Mouse (Mus musculus) left cerebral cortex, postnatal 25 days (tissue): ENCODE measurements around the gene Col5a1. TPM values are rescaled to one million over a fixed set of nuclear protein-coding genes. Genes with fewer than 3 reads are reported as not detected.

Experiments used
- DNase-seq, 2 experiments: peaks; one replicate each; pipeline ENCODE4 v3.0.0; 2022; ENCODE audit warnings: low spot score in 2 of 2, mixed read lengths in 1 of 2
- intact Hi-C: fragments of 180-260 bp; cut with DNase I; formaldehyde crosslinking; loops from one replicate; pipeline ENCODE4 v1.15.1; 2025
- total RNA-seq, 2 experiments: library from RNA; stranded (reverse); gene quantifications; 2 replicates each; pipeline ENCODE4 v1.2.3; 2021

The Col5a1 gene
- total RNA-seq, 2 experiments from 2014 or later = 6.9 to 7.0 TPM

DNA sequence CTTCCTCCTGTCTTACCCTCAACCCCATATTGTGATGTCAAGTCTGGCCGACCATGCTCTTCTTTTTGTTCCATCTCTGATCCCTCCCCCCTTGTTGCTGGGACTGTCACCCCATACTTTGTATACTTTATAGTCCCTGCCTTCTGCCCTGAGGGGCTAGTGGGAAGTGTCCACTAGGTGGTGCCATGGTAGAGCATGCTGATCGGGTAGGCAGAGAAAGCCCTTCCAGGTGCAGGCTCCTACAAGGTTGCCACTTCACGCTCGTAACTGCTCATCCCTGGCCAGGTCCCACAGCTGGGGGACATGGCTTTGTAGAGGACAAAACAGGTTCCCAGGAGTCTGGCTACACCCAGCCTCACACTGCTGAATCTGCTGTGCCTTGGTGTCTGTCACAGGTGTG is 29.5 kb downstream of the Col5a1 start:
- peak in 1 of 2 experiments; percentile 36 for DNase-seq
- intact Hi-C loops = loop anchor here (5.0 kb wide), 1 partner anchor 143 kb away; no protein-coding TSS in a partner anchor

DNA sequence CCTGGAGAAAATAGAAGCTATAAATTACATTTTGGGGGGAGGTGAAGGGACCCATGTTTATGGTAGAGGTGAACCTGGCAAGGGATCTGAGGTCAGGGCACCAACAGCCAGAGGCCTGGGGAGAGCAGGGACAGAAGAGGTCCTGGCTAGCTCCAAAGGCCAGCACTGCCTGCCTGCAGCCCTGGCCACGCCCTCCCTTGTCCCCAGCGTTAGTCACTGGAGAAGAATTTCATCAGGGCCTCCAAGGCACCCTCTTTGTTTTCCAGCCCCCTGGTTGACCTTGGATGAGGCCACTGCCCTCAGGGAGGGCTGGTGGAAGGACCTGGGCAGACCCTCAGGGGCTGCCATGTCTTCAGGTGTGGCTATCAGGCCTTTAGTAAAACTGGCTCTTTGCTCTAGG is 30.1 kb downstream of the Col5a1 start:
- intact Hi-C loops = loop anchor here (5.0 kb wide), 1 partner anchor 144 kb away; no protein-coding TSS in a partner anchor
- DNase-seq = no peak

DNA sequence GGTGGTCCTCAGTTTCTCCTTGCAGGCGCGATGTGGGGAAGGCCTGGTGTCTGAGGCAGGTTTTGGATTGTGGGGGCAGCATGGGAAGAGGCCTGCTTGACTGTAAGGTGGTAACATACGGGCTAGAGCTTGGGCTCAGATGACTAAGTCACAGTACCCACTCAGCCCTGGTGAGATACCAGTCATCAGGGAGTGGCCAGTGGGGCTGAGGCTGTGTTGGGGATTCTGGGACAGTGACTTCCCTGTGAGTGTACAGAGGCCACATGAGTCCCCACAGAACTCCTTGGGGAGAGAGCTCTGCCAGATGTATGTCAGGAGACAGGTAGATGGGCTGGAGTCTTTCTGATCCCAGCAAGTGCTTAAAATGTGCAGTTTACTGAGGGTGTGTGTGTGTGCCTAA is 31.0 kb downstream of the Col5a1 start:
- DNase-seq = peak in 1 of 2 experiments; percentile 17
- intact Hi-C loops = loop anchor here (5.0 kb wide), 1 partner anchor 145 kb away; no protein-coding TSS in a partner anchor

DNA sequence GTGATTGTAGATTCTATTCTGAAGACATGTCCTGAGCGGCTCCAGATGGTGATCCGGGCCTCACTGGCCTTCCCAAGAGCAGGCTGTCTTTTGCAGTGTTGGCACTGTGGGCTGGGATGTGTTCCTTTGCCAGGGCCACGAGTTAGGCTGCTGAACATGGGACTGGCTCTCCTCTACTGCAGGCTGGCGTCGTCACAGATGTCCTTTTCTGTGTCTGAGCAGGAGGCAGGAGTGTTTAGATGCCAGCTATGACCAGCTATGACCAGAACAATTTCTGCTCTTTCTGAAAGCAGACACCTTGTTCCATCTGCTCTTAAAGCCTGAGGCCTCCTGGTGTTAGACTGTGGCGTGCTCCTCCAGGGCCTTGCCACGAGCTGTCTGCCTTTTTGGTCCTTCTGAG is 31.9 kb downstream of the Col5a1 start:
- DNase-seq = peak in 1 of 2 experiments; percentile 12
- intact Hi-C loops = loop anchor here (5.0 kb wide), 1 partner anchor 146 kb away; no protein-coding TSS in a partner anchor

DNA sequence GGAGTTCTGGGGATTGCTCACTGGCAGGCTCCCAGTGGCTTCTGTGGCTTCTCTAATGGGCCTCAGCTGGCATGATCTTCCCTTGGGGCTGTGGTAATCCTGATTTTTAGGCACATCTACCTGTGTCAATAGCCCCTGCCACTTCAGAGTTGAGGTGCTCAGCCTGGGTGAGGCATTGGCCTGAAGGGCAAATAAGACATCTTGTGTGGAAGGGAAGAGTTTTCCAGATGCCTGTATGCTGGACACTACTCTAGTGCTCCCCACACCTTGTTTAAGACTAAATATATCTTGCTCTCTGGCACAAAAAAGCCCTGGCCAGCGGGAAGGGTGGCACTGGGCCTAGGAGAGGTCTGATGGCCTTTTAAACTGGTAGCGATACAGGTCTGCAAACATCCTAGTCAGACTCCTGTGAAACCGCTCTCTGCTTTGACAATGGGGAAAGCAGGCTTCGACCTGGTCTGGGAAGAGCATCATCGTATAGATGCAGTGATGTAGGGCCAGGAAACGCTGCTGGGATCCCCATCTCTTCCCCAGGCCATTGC is 33.2 kb downstream of the Col5a1 start:
- DNase-seq = no peak
- intact Hi-C loops = loop anchor here (5.0 kb wide), 1 partner anchor 147 kb away; no protein-coding TSS in a partner anchor

DNA sequence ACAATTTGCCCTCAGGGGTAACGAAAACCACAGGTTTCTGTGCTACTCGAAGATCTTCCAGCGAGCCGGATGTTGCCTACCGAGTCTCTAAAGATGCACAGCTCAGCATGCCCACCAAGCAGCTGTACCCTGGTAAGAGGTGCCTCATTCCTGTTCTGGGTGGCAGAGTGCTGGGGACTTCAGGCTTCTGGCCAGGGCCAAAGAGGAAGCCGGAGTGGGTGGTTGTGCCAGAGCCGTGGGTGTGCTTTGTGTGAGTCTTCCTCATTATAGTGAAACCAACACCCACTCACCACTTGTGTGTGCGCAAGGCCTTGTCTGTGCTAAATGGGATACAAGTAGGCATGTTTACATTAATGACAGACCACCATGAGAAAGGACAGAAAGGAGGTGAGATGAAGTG is 35.8 kb downstream of the Col5a1 start:
- intact Hi-C loops = no loop called here
- DNase-seq = peak; percentile 24 to 57

DNA sequence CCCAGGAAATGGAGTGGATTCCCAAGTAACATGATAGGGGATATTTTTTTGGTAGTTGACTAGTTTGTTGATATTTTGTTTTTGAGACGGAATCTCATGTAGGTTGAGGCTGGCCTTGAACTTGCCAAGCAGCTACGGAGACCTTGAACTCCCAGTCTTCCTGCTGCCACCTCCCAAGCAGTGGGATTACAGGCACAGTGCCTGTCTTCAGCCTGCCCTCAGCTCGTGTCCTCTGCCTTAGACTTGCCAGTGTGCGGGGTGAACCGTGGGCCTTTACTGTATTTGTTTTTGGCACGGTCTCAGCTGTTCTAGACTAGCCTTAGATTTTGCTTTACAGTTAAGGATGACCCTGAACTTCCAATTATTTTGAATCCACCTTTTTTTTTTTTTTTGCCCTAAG is 37.5 kb downstream of the Col5a1 start:
- no peak for DNase-seq
- intact Hi-C loops = no loop called here

DNA sequence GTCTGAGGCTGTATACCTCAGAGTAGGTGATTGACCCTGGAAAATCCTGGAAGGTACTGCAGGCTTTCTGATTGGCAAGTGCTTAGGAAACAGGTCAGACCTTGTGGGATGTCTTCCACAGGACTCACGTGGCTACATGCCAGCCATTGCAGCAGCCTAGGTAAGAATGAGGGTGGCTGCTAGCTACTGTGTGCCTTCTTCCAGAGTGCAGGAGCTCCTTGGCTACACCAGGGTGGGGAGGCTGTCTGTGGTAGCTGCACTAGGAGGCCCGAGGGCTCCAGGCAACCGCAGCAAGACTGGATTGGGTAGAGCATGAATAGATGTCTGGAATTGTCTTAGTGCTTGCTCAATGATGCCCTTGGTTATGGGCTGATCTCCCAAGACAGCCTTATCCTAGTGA is 38.2 kb downstream of the Col5a1 start:
- intact Hi-C loops = no loop called here
- DNase-seq = no peak

DNA sequence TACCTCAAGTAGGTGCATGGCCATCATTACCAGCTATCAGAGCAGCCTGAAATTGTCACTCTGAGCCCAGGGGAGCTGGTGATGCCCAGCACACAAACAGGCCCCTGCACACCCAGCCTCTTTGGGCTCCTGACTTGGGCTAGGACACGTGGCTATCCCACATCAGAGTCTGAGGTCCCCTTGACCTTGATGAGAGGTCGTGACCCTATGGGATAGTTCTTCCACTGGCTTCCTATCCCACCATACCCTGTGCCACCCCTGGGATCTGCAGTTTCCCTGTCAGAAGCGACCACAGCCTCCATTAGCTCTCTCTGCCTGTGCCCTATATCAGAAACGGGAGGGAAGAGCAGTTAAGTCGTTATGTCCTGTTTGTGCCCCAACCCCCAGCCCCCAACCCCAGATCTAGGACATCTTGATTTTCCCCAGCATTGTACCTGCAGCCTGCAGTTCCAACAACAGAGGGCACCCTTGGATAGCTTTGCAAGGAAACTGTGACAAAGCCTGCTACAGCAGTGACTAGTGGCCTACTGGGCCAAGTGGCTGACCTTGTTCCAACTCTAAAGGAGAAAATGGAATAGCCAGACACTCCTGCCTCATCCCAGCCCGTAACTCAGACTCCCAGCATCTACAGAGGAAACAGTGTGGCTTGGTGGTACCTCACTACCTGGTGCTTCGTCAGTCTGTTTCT is 40.4 kb downstream of the Col5a1 start:
- intact Hi-C loops = loop anchor here (2.0 to 5.0 kb wide), 3 partner anchors 42 to 494 kb away; no protein-coding TSS in a partner anchor
- DNase-seq = peak; percentile 70 to 79

DNA sequence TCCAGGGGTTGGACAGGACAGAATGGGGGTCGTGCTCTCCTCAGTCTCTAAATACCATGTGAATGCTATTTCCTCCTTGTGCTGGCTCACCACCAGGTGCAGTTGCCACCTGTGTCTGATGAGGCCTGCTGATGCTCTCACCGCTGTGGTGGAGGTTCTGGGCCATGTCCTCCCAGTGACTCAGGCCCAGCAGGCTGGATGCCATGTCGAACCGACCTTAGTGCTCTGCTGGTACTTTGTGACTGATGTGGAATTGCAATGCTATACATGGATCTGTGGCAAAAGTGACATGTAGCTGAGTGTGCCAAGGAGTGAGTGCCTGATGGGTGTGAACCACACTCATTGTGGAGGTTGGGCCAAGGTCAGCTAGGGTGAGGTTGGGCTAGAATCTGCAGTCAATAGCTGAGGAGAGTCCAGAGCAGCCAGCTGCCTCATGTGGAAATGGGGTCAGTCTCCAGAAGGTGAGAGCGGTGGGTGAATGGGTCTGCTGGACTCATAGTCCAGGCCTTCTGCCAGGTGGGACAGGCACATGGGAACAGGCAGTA is 44.3 kb downstream of the Col5a1 start:
- intact Hi-C loops = no loop called here
- no peak for DNase-seq

DNA sequence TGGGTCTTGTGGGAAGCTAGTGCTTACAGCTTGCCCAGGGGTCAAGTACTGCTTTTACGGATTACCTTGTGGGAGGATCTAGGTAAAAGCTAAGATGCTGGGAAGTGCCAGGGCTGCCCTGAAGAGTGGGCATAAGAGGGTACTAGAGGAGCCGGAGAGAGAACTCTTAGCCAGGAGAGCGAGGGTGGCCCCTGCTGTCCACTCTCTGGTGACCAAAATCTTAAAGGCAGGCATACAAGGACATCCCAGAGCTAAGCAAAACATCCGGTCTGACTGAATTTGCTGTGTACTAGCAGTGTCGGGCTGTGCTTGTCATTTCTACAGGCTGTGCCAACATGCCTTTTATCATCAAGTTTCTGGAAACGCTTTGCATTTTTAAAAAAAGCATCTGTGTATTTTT is 44.9 kb downstream of the Col5a1 start:
- no peak for DNase-seq
- intact Hi-C loops = no loop called here

DNA sequence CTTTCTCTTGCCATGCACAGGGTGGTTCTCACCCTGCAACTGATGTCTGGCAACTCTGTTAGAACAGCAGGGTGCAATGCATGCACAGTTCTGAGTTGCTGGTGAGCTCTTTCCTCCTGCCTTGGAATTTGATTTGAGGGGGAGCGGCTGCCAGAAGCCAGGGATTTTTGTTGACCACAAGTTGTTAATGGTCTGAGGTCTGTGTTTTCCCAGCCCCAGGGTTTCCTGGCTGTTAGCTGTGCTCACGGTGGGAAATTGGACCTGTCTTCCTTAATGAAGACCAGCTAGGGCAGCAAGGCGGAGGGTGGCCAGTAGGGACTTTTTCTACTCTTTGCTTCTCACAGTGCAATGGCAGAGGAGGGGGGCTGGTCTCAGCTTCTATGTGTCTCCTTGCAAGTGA is 45.7 kb downstream of the Col5a1 start:
- intact Hi-C loops = no loop called here
- no peak for DNase-seq

DNA sequence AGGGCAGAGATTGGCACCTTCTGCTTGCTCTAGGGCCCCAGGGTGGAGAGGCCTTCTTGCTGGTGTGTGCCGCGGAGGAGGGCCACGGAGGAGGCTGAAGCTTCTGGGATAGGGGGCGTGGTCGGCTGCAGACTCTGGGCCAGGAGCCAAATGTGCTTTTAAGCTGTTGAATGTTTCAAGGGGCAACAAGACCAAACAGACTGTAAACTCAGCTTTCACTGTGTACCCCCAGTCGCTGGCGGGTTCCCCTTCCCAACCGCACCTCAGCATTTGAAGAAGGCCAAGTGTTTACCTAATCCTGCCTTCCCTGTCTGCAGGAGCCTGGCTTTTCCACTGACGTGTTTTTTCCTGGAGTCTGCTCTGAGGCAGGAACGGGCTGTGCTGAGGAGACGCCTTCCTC is 48.0 kb downstream of the Col5a1 start:
- no peak for DNase-seq
- intact Hi-C loops = no loop called here

DNA sequence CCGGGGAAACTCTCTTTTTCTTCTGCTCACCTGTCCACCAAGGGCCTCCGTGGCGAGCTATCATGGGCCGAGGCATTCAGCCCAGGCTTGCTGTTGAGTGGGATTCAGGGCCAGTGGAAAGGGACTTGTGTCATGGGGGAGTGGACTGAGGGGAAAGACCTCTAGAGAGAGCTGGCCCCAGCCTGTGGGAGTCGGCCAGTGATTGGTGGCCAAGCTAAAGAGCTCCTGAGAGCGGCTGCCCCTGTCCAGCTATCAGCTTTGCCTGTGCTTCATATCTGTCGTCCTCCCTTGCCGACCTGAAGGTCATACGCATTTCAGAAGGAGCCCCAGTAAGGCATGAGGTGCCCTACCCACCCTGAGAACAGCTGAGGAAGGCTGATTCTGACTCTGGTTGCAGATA is 48.6 kb downstream of the Col5a1 start:
- no peak for DNase-seq
- intact Hi-C loops = no loop called here

DNA sequence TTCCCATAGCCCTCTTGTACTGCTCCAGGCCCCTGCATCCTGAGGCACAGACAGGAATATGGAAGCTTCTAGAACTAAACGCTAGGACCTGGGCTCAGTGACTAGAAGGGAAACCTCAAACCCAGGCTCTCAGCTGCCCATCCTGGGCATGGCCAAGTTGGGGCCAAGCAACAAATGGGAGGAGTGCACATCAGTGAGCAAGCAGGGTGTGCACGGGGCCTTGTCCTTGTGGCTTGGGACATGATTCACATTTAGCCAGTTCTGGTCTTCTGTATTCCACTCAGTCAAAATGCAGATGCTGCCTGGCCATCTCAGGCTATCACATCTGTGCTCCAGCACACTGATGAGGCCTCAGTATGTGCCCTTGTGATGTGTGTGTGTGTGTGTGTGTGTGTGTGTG is 49.2 kb downstream of the Col5a1 start:
- intact Hi-C loops = no loop called here
- no peak for DNase-seq

DNA sequence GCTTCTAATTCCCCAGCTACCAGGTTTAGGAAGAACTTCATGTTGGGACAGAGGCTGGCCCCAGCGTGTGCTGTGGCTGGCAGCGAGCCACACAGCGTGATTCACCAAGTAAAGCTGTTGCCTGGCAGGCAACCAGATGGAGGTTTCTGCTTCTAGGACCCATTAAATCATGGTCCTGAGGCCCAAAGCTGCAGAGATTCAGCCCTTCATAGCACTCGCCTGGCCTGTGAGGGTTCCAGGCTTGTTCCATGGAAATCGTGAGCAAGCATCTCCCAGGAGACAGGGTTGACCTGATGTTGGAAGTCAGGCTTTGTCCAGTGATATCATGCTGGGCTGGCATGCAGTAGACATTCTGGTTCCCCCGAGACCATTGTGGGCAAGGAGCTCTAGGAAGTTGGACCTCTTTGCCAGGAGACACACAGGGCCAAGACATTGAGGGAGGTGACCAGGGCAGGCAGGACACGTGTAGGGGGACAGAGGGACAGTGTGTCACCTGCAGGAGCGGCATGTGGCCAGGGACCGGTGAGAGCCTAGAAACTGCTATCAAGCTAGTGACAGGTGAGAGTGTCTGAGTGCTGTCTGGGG is 50.5 kb downstream of the Col5a1 start:
- DNase-seq = peak; percentile 61 to 76
- intact Hi-C loops = no loop called here

DNA sequence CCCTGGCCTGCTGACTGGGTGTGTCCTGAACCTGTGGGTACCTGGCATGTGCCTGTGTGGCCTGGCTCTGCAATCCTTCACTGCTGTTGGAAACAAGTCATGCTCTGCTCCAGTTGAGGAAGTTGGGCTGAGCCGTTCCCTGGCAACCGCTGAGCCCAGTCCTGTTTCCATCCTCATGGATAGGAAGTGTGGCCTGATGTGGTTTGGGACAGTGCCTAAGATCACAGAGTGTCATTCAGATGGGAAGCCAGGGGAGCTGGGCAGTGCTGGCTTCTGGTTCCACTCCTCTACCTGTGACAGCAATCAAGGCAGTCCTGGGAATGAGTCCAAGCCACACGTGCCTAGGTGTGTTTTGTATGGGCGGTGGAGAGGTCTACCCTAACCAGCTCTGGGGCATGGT is 53.2 kb downstream of the Col5a1 start:
- no peak for DNase-seq
- intact Hi-C loops = no loop called here

DNA sequence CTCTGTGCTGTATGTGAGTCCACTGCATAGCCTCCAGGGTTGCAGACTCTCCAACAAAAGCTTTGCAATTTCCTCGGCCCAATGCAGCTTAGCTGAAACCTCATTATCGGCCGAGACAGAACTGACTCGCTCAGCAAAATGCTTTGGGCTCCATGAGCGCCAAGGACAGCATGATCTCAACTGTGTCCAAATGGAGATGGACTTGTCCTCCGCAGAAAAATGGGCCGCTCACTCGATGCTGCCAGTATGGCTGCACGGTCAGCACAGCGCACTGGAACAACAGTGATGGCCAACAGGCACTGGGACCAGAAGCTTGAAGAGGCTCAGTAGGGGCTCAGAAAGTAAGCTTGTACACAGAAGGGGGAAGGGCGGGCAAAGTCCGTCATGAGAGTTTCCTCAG is 53.9 kb downstream of the Col5a1 start:
- intact Hi-C loops = no loop called here
- no peak for DNase-seq

DNA sequence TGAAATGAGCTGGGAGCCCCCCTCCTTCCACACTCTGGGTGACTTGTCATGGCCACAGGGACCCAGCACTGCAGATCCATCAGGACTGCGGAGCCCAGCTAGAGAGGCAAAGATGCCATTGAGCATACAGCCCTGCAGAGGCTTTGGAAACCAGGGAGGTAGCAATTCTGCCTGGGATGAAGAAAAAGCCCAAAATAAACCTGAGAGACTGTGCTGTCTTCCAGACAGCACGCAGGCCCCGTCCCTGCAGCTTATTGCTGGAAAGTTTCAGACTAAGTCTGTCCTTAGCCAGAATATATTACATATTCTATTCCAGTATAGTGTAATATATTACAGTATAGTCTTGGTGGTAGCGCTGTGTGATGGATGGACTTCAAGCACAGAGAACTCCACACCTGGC is 61.0 kb downstream of the Col5a1 start:
- intact Hi-C loops = no loop called here
- peak in 1 of 2 experiments; percentile 43 for DNase-seq

DNA sequence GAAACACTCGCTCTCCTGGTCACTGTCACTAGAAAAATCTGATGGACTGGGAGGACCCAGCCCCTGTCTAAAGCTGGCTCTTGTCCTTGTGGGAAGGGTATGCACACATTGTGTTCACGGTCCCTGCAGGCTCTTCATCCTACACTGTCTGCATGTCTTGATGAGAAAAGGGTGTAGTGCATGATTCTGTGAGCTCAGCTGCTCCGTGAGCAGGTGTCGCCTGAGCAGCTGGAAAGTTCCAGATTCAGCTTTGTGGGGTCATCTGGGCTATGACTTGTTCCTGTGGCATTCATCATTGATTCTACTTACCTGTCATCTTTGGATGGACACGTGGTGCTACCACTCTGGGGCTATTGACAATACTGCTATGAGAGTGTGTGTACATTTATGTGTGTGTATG is 61.7 kb downstream of the Col5a1 start:
- intact Hi-C loops = no loop called here
- DNase-seq = no peak

DNA sequence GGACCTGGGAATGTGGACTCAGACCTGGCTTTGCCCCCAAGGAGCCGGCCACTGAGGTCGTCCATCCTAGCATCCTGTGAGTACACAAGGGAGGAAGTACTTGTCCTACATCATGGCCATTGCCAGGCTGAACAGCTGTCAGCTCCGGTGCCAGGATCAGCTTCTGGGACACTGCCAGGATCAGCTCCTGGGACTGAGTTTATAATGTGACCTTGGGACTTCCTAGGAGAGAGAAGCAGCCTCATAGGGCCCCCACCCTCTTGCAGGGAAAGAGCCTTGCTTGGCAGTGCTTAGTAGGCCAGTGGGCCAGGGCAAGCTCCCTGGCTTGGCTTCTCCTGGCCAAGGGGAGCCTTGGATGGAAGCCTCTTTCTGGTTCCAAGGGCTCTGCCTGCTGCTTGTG is 67.6 kb downstream of the Col5a1 start:
- peak in 1 of 2 experiments; percentile 9 for DNase-seq
- intact Hi-C loops = no loop called here
